Mouse (Mus musculus) kidney, adult 2 months (tissue): ENCODE measurements around the gene Lcn9.

Experiments used
- CTCF ChIP-seq: fragments of 200-500 bp; conservative IDR thresholded peaks from 2 replicates; pipeline ENCODE4 v1.5.1; 2011; ENCODE audit warnings: low read depth, mild to moderate bottlenecking, control low read depth, low read length, moderate library complexity, mixed read lengths; ENCODE audit not compliant: insufficient read depth, insufficient read length
- POLR2A ChIP-seq: fragments of 200-500 bp; IDR thresholded peaks from one replicate; pipeline ENCODE4 v1.6.1; 2011; ENCODE audit warnings: low read depth, low read length, control low read depth

GRCm38 (mm10) chr2:25830786-25831185 is 7.8 kb downstream of the Lcn9 start:
- TF ChIP-seq POLR2A (no peak), CTCF (no peak)
